Mouse (Mus musculus): ENCODE measurements around the gene Xpo1. TPM values are rescaled to one million over a fixed set of nuclear protein-coding genes. Genes with fewer than 3 reads are reported as not detected.
"Not testable (repeated sequence)": the region's sequence is repeated elsewhere in the genome, so short reads cannot be mapped to it uniquely, and the experiment has no call there.

Gene Xpo1
- polyA plus RNA-seq, 1 experiment from 2014 or later, result 66.7 TPM

- Histone ChIP-seq H3K4me2 (peak overlapping the region; percentile 62), H3K4me1 (replicated peaks) (peaks cover 21% of the 10 kb centered on the region), H3K9ac (peak overlapping the region; percentile 96), H3K27ac (replicated peaks) (peak overlapping the region; percentile 99), H3K4me3 (peak overlapping the region; percentile 97)
- not testable (repeated sequence) for H3K27me3 ChIP-seq; ATAC-seq (ENCODE audit: low read depth); H3K36me3 ChIP-seq; H3K9me3 ChIP-seq
- WGBS, result 37% methylated on average over 10 of the region's 10 CpGs
Measured at GRCm38 (mm10) chr11:23305101-23305672, 49.3 kb downstream of the Xpo1 start.

DNA sequence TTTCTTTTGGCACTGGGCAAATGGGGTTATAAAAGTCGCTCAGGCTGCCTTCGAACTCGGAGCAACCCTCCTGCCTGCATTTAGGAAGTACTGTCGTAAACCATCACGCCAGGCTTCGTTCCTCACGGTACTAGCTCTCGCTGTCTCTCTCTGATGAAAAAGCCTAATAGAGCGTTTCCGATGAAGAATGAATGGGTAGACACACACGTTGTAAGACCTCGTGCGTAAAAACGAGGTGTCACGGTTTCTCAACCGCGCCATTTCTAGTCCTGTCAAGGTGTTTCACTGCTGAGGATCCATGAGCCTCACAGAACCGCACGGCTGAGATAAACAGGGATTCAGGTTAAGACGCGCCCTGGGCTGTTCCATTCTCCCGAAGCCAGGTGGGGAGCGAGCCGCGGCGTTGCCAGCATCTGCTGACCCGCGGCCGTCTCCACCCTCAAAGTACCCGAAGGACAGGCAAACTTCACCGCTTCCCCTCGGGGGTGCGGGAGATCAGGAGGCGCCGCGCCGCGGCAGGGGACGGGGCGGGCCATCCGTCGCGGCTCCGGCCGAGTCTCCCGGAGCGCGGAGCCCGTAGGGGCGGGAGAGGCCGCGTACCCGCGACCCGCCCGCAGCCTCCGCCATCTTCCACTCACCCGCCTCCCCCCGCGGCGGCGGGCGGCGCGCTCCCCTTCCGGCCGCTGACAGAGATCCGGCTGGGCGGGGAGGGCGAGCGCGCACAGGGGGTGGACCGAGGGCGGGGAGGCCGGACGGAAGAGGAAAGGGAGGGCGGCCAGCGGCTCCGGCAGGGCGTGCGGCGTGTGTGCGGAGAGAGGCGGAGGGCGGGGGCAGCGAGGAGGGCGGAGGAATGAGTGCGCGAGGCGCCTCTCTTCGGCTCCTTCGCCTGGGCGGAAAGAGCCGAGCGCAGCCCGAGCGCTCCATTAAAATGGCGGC is 50.1 kb downstream of the Xpo1 start:
- ATAC-seq (ENCODE audit: low read depth), result peak; percentile 95
- Histone ChIP-seq H3K9me3 (no peaks in the 10 kb centered on the region), H3K27ac (replicated peaks) (peak overlapping the region; percentile 99), H3K4me3 (peak overlapping the region; percentile 97), H3K4me1 (replicated peaks) (peaks cover 21% of the 10 kb centered on the region), H3K27me3 (no peaks in the 10 kb centered on the region), H3K9ac (peak overlapping the region; percentile 96), H3K36me3 (no peaks in the 10 kb centered on the region), H3K4me2 (peak overlapping the region; percentile 62)
- WGBS, result under 1% methylated on average over 91 of the region's 98 CpGs

DNA sequence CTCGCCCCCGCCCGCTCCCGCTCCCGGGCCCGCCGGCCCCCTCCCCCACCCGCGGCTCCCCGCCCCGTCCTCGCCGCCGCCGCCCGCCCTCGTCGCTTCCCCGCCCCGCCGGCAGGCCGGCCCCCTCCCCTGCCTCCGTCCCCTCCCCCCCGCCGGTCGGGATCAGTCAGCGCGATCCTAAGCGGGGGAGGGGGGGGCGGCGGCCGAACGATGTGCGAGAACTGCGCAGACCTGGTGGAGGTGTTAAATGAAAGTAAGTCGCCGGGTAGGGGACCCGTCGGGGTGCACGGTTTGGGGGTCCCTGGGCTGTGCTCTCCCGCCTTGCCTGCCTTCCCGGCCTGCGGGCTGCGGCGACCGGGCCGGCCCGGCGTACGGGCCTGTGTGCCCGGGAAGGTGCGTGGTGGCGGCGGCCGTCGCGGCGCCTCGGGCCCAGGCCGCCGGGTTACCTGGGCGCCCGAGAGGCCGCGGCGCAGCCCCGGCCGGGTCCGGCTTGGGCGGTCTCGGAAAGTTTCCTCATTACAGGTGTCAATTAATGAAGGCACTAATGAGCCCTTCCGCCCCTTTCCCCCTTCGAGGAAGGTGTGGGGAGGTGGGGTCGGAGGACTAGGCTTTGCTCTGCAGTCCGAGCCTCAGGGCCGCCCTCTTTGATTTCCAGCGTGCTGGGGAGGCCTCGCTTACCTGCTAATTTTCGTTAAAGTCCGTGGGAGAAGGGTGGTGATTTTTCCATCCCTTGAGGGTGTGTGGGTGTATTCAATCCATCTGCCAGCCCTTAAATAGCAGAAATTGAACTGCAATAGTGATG is 51.1 kb downstream of the Xpo1 start, which contains the start of gene Usp34:
TSS of gene Usp34 (plus strand) at position 132 of the 802 bp plus-strand sequence.
- Histone ChIP-seq H3K4me1 (replicated peaks) (peaks cover 21% of the 10 kb centered on the region), H3K27ac (replicated peaks) (peak within 1 kb of the TSS; percentile 99), H3K27me3 (no peaks in the 10 kb centered on the region), H3K4me2 (peak within 1 kb of the TSS; percentile 67), H3K9me3 (no peaks in the 10 kb centered on the region), H3K36me3 (no peaks in the 10 kb centered on the region), H3K9ac (peak within 1 kb of the TSS; percentile 96), H3K4me3 (peak within 1 kb of the TSS; percentile 97)
- ATAC-seq (ENCODE audit: low read depth), result peak; percentile 75
- under 1% methylated on average over 29 of the region's 80 CpGs for WGBS

DNA sequence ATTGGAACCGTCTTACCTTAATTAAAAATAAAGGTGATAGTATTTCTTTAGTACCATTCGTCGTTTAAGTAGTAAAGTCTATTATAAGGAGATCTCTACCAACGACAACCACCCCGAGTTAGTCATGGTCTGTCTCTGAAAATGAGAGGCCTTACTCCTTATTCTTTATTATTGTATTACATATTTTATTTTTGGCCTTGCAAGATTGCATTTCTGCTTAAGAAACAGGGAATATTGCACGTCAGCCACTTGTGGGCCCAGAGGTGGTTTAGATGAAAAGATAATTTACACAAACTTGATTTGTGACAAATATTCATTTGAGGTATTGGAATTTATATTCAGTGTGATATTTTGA is 51.7 kb downstream of the Xpo1 start:
- peak overlapping the region; percentile 99 for H3K27ac ChIP-seq (replicated peaks)
- no peaks in the 10 kb centered on the region; the same call in 1 of the 2 replicates for H3K36me3 ChIP-seq
- WGBS, result 3% methylated on average over 6 of the region's 6 CpGs
- no peak for ATAC-seq (ENCODE audit: low read depth)
- H3K4me3 ChIP-seq, result peak overlapping the region; percentile 97
- H3K4me1 ChIP-seq (replicated peaks), result peaks cover 21% of the 10 kb centered on the region
- H3K4me2 ChIP-seq, result peak overlapping the region; percentile 67
- peak overlapping the region; percentile 96 for H3K9ac ChIP-seq
- H3K9me3 ChIP-seq, result no peaks in the 10 kb centered on the region
- H3K27me3 ChIP-seq, result no peaks in the 10 kb centered on the region

- ATAC-seq (ENCODE audit: low read depth), result no peak
- Histone ChIP-seq H3K9ac (no peak overlapping the region), H3K36me3 (no peaks in the 10 kb centered on the region; the same call in 1 of the 2 replicates), H3K9me3 (no peaks in the 10 kb centered on the region), H3K4me1 (replicated peaks) (peaks cover 12% of the 10 kb centered on the region), H3K4me3 (no peak overlapping the region), H3K27ac (replicated peaks) (no peak overlapping the region), H3K4me2 (no peak overlapping the region), H3K27me3 (no peaks in the 10 kb centered on the region)
- 89% methylated on average over 1 of the region's 1 CpGs for WGBS
Measured at GRCm38 (mm10) chr11:23313496-23313895, 57.7 kb downstream of the Xpo1 start.

DNA sequence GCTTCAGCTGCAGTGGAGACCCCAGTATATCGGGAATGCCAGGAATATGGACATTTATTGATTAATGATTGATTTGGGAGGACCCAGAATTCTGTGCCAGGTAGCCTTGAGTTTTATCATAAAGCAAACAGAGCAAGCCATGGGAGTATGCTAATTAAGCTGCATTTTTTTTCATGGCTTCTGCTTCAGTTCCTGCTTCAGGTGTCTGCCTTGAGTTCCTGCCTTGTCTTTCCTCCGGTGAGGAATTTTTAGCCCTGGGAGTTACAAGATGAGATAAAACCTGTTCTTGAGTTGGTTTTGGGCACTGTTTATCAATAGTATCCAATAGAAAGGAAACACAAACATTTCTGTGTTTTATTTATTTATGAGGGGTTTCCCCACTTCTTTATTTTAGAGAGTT is 73.6 kb downstream of the Xpo1 start:
- Histone ChIP-seq H3K9me3 (no peaks in the 10 kb centered on the region), H3K27ac (replicated peaks) (no peak overlapping the region)
- 88% methylated on average over 2 of the region's 2 CpGs for WGBS

GRCm38 (mm10) chr11:23332136-23332535 is 76.3 kb downstream of the Xpo1 start:
- WGBS, result 86% methylated on average over 3 of the region's 3 CpGs
- no peaks in the 10 kb centered on the region for H3K4me1 ChIP-seq (replicated peaks)
- no peak overlapping the region for H3K4me2 ChIP-seq
- H3K9ac ChIP-seq, result no peak overlapping the region
- H3K4me3 ChIP-seq, result no peak overlapping the region
- no peaks in the 10 kb centered on the region for H3K9me3 ChIP-seq
- no peak for ATAC-seq (ENCODE audit: low read depth)
- no peaks in the 10 kb centered on the region for H3K27me3 ChIP-seq
- H3K27ac ChIP-seq (replicated peaks), result no peak overlapping the region
- H3K36me3 ChIP-seq, result peaks cover 13% of the 10 kb centered on the region; the same call in 1 of the 2 replicates

More for the DNA sequence above, 73.6 kb downstream of the Xpo1 start:
- no peak for ATAC-seq (ENCODE audit: low read depth)
- H3K4me1 ChIP-seq (replicated peaks), result no peaks in the 10 kb centered on the region
- H3K4me2 ChIP-seq, result no peak overlapping the region
- peaks cover 6% of the 10 kb centered on the region; the same call in 1 of the 2 replicates for H3K36me3 ChIP-seq
- H3K27me3 ChIP-seq, result no peaks in the 10 kb centered on the region
- H3K9ac ChIP-seq, result no peak overlapping the region
- H3K4me3 ChIP-seq, result no peak overlapping the region

- 75% methylated on average over 1 of the region's 1 CpGs for WGBS
- Histone ChIP-seq H3K4me3 (no peak overlapping the region), H3K4me2 (no peak overlapping the region), H3K36me3 (peaks cover 22% of the 10 kb centered on the region; the same call in 1 of the 2 replicates), H3K9me3 (no peaks in the 10 kb centered on the region), H3K4me1 (replicated peaks) (no peaks in the 10 kb centered on the region), H3K9ac (no peak overlapping the region), H3K27ac (replicated peaks) (no peak overlapping the region), H3K27me3 (no peaks in the 10 kb centered on the region)
- ATAC-seq (ENCODE audit: low read depth), result no peak
Measured at GRCm38 (mm10) chr11:23335160-23335559, 79.3 kb downstream of the Xpo1 start.

Other genes with a start within 250 kb of the Xpo1 start
- gene Fam161a, start 248.5 kb upstream of the Xpo1 start, polyA plus RNA-seq (2015; fragmentation: Nextera tagmentation; extraction: Ambion mirVana), result 4.1 and 4.9 TPM in 2 replicates
- gene Usp34, start 50.9 kb downstream of the Xpo1 start, polyA plus RNA-seq (2015; fragmentation: Nextera tagmentation; extraction: Ambion mirVana), result 27.3 and 29.6 TPM in 2 replicates
- 120 and 123 TPM in 2 replicates for gene Ahsa2, start 242.0 kb downstream of the Xpo1 start, polyA plus RNA-seq (2015; fragmentation: Nextera tagmentation; extraction: Ambion mirVana)